Mouse (Mus musculus) embryo, embryonic 11.5 days (tissue): Measurements from ENCODE around the gene Gm42372.
"Not testable (repeated sequence)": the region's sequence is repeated elsewhere in the genome, so short reads cannot be mapped to it uniquely, and the experiment has no call there.

Experiments
- DNase-seq: peaks from one replicate; pipeline ENCODE4 v3.0.0-alpha.2; 2012; ENCODE audit warnings: low read depth, low spot score

Gm42372 gene

DNA sequence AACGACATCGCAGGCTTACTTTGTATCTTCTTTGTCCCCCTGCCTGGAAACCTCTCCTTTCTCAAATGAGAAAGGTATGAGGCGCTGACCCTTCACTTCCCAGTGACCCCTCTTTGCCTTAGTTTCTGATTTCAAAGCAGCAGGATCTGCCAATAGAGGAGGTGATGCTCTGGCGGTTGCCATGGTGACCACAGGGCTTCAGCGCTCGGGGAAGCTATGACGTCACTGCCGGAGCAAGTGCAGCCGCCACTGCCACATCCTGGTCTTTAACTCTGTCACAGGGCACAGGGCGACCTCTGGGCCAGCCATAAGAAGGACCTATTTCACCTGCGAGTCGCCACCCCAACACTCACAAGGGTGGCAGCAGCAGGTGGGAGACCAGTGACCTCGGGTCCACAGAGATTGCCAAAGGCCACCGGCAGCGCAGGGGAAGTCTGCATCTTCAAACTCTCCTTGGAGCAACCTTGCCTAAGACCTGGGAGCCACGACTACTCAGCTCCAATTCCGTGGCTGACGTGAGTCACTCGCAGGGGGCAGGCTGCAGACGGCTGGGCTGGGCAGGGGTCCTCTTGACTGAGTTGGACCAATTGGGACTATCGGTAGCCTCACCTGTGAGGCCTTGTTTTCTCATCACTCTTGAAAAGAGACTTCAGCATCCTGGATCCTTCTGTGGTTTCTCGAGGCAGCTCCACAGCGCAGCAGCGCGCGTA, at the start of gene Gm42372:
Gene Gm42372 (plus strand): TSS at position 228 of the 710 bp plus-strand sequence.
- DNase-seq: peak; percentile 75

DNA sequence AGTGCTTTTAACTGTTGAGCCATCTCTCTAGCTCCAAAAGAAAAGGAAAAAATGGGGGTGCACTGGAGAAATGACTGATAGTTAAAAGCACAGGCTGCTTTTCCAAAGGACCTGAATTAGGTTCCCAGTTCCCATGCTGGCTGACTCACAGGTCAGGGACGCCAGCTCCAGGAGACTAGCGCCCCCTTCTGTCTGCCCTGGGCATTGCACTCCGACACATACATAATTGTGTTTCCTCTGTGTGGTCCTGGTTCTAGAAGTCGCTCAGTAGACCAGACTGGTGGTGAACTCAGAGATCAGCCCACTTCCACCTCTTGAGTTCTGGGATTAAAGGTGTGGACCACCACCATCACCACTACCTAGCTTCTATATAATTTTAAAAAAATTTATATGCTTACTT, 45.6 kb upstream of the Gm42372 start:
- no peak for DNase-seq

DNA sequence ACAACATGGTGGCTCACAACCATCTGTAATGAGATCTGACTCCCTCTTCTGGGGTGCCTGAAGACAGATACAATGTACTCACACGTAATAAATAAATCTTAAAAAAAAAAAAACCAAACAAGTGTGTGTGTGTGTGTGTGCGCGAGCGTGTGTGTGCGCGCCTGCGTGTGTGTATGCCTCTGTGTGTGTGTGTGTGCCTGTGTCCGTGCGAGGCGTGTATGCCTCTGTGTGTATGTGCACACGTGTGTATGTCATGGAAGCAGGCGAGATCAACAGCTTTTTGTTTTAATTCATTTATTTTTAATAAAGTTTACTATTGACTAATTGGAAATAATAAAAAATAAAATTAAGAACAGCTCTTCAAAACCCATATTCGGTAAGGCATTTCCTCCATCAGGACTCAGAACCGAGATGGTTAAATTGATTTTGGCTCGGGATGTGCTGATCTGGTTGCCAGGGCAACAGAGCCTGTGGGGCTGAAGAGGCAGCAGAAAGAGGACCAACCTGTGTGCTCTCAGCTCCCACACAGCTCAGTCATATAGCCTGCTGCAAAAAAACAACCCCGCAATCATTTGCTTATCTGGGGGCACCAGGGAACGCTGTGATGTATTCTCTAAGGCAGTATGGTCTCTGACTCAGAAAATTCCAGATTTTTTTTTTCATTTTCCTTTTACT, 44.6 kb upstream of the Gm42372 start:
- no peak for DNase-seq

DNA sequence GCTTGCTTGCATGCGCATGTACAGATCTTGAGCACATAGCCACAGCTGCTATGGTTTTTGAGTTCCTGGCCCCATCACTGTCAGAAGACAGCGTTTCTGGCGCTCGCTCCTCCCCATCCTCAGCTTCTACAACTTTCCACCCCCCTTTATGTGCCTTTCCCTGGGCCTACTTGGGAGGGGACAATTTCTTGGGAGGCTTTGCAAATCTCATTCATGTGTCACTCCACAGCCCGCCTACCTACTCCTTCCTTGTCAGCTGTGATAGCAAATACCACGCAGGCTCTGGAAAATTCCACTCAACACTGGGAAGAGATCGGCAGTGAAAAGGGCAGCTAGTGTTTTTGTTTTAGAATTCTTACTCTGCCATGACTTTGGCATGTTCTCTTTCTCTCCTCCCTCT, 42.6 kb upstream of the Gm42372 start:
- no peak for DNase-seq

DNA sequence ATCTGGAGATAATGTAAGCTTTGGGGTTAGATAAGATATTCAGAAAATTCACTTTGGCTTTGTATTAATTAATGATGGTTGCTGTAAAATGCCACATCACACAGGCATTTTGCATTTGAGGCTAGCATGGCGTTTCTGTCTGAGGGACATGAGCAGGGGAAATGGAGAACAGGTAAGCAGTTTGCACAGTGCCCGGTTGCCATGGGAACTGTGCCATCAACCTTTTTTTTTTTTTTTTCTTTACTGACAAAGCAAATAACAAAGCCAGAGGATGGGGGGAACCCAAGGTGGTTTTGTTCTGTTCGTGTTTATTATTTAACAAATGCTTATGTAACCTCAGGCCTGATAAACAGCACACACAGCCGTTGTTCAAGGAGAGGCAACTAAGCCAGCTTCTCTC, 40.0 kb upstream of the Gm42372 start:
- no peak for DNase-seq

DNA sequence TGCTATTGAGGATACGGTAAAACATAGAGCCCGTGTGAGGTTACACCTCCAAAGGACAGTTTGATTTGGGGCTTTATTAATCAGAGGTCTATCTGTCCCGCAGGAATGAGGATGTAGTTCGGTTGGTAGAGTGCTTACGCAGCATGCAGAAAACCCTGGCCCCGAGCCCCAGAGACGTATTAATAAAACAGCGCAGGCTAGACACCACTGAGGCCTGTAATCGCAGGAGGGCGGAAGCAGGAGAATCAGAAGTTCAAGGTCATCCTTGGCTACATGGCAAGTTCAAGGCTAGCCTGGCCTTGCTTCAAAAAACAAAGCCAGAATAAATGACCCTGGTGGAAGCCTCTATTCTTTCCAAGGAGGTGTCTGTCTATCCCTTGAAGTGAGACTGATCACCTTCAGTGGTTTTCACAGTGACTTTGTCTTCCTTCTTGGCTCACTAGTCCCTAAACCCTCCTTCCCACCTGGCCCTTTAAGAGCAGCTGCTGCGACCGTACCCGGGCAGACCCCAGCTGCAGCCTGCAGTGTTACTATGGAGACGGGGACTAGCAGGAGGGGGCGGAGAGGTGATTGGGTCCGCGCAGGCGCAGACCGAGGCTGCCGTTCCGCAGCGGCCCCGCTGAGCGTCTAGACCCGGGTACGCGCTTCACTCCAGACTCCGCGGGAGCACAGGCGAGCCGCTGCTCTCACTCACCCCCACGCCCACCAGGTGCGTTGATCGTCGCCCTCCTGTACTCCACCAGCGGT, 38.7 kb upstream of the Gm42372 start, which contains the start of gene Pnmal2:
Gene Pnmal2 (plus strand): TSS at position 622 of the 747 bp plus-strand sequence.
- peak; percentile 80 for DNase-seq

DNA sequence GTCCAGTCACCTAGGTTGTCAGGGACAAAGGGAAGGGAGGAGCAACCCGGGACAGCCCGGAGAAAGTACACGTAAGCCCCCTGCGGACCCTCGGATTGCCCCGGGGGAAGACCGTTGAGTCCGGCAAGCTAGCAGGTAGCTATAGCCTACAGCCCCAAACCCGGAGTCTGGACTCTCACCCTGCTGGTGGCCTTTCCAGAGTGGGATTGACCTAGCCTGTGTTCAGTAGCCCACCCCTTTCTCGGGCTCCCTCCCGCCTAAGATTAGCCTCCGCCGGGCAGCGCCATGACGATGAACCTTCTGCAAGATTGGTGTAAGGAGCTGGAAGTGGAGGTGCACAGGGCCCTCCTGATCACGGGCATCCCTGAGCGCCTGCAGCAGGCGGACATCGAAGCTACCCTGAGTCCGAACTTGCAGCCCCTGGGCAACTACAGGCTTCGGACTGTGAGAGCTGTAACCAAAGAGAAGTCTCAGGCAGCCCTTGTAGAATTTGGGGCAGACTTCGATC, 38.0 kb upstream of the Gm42372 start:
- DNase-seq: no peak

DNA sequence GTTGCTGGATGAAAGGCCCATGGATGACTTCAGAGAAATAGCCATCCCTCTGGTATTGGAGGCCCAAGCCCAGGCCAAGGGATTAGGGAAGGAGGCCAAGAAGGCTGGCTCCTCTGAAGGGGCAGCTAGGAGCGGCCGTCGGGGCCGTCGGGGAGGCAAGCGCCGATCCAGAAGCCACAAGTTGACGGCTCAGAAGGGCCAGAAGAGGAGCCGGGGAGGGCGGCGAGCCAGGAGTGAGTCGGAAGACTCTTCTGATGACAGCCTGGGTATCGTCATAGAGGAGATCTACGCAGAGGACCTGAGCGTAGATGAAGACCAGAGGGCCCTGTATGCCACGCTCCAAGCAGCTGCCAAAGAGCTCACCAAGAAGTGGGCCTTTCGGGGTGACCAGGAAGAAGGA, 37.5 kb upstream of the Gm42372 start:
- no peak for DNase-seq

DNA sequence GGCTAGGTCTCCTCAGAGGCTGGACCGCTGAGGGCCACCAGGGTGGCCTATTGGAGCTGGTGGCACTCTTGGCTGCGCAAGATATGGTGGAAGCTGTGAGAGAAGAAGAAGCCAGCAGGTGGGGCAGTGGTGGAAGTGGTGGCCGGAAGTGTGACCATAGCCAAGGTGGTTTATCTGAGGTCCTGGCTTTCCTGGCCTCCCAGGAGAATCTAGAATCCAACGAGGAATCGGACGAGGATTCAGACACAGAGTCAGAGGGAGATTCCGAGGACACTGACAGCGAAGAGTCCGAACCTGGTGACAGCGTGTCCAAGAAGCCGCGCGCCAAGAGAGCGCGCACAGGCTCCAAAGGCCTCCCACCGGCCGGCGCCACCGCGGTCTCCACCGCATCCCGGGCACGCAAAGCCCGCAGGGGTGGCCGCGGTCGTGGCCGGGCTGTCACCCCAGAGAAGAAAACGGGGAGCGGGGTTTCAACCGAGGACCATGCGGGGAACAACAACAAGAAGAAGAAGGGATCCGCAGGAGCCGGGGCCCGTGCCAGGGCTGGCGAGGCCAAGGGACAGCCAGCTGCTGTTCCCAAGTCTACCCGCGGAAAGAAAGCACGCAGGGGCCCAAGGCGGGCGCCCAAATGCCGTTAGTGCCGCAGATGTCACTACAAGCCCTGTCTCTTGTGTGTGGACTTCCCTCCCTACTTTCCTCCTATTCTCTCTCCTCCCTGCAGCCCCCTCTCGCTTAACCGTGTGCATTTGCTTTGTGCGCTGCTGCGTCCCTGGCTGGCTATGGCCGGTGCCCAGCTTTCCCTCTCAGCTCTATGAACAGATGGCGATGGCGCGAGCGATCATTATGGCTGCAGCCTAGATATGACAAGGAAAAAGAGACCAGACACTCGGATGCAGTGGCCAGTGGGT, 36.2 kb upstream of the Gm42372 start:
- DNase-seq: no peak

DNA sequence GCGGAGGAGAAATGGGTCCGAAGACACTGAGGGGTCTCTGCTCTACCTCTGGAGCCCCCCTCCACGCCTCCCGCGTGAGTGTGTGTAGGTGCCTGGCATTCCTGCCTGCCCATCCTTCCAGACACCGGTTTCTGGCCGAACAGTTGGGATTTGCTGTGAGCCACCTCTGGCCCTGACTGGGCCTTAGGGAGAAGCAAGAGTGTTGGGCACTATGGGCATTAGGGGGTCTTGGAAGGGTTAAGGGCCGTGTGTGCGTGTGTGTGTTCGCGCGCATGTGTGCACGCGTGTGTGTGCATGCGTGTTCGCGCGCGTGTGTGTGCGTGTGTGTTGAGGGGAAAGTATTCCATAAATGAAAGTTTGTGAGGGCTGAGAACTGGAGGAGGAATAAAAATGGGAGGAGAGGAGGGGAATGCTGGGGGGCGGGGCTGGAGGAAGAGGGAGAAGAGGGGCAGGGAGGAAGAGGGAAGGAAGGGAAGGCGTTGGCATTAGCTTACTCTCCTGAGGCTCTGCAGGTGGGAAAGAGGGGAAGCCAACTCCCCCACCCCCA, 35.5 kb upstream of the Gm42372 start:
- DNase-seq: no peak

DNA sequence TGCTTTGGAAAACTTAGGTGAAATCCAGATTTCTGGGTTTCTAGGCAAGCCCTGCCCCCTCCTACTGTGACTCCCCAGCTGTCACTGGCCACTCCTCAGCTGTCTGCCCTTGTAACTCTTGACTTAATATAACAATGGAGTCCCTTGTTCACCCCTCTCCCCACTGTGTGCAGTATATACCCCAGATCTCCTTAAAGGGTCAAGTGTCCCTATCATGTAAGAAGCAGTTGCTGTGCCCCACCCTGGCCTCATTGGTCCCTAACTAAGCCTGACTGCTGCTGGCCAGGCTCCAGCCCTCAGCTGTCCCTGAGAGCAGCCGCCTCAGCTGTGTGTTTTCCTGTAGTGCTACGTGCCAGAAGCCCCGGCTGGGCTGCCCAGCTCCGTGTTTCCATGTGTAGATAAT, 34.9 kb upstream of the Gm42372 start:
- DNase-seq: no peak

DNA sequence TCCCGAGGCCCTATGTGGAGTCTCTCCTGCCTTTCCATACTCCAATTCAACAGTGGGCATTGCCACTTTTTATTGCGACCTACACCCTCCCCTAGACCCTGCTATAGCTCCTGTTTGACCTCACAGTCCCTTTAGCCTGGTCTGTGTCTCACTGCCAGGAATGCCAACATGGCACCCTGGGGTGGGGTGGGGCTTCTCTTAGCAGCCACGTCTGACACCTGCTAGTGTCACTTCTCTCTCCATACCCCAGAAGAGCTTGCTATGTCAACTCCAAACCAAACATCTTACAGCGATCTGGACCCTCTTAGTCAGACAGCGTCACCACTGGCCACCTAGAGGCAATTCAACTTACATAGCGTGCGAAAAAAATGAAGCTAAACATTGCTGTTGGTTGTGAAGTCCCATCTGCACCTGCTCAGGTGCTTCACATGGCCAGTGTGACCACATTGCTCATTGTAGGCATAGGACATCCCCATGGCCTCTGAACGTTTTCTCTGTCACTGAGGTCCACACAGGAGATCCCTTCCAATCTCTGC, 33.9 kb upstream of the Gm42372 start:
- no peak for DNase-seq

DNA sequence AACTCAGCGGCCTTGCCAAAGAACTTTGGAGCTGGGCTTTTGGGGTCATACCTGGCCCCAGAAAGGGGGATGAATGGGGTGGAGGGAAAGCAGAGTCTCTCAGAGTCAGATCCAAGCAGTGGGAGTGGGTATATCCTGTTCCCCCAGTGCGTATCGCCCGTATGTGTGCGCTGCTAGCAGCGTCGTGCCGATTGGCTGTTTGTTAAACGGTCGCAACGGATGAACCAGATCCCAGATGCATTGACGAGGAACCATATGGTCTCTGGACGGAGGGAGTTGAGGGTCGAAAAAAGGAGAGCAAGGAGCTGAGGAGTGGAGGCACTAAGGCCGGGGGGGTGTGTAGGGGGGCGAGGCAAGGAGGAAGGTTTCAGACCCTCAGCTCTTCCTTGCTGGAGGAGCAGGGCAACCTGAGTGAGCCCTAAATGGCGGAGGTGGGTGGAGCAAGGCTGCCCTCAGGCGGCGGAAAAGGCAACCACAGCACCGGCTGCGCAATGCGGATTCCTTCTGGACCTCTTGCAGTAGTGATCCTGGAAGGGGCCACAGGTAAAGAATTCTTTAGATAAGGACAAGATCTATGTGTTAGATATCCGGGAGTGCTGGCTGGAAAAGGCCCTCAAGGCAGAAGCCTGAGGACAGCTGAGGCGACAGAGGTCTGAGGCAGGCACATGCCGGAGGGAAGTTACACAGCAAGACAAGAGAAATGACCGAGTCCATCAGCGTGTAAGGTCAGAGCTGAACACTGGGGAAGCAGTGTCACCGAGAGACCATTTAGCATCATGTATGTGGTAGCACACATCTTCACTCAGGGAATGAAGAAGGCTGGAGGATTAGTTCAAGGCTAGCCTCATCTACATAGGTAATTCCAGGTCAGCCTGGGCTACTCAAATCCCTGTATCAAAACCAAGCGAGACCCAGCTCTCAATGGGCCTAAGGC, 32.7 kb upstream of the Gm42372 start:
- DNase-seq: peak; percentile 72

DNA sequence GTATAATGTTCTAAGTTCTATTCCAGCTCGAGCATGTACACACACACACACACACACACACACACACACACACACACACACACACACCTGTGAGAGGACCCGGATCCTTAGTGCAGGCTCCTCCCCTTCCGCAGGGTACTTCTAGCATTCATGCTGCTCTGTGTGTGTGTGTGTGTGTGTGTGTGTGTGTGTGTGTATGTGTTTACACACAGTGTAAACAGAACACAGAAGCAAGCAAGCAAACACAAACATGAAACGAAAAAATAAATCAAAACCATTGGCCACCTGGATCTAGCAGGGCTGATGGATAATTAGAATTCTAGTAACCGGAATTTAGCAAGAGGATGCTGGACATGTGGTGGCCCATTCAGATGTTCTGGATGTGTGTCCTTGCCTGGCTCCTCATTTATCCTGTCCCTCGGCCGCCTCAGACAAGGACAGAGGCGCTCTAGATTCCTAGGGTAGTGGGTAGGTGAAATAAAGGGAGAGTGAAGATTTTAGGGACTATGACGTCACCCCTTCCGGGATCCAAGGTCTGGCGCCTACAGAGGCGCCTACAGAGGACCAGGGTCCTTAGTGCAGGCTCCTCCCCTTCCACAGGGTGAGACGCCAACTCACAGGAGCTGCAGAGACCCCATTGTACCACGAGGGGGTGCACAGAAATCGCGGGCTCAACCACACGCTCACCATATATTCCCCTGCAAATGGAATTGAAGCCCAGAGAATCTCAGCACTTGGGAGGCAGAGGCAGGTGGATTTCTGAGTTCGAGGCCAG, 31.8 kb upstream of the Gm42372 start:
- DNase-seq: peak; percentile 77

DNA sequence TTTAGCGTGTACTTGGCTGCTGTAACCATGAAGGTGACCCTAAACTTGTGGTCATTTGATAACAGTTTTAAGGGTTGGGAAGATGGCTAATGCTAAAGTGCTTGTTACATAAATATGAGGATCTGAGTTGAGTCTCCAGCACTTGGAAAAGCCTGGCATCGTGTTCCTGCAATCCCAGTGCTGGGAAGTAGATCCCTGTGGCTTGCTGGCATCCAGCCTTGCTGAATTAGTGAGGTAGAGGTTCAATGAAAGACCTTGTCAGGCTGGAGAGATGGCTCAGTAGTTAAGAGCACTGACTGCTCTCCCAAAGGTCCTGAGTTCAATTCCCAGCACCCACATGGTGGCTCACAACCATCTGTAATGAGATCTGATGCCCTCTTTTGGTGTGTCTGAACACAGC, 29.1 kb upstream of the Gm42372 start:
- not testable (repeated sequence) for DNase-seq

DNA sequence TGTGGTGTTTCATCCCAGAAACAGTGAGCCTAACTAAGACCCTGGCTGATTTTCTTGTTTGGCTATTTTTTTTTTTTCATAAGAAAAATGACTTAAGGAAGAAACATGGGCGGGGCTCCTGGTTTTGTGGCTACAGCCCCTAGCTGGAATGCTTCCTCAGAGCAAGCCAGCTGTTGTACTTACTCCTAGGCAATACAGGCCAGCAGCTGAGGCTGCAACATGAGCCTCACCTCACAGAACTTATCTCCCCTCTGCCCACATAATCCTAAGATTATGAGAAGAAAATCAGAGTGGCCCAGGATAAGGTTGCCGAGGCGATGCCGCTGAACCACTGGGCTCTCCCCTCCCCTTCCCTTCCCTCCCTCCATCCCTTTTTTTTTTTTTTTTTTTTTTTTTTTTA, 27.2 kb upstream of the Gm42372 start:
- DNase-seq: no peak

DNA sequence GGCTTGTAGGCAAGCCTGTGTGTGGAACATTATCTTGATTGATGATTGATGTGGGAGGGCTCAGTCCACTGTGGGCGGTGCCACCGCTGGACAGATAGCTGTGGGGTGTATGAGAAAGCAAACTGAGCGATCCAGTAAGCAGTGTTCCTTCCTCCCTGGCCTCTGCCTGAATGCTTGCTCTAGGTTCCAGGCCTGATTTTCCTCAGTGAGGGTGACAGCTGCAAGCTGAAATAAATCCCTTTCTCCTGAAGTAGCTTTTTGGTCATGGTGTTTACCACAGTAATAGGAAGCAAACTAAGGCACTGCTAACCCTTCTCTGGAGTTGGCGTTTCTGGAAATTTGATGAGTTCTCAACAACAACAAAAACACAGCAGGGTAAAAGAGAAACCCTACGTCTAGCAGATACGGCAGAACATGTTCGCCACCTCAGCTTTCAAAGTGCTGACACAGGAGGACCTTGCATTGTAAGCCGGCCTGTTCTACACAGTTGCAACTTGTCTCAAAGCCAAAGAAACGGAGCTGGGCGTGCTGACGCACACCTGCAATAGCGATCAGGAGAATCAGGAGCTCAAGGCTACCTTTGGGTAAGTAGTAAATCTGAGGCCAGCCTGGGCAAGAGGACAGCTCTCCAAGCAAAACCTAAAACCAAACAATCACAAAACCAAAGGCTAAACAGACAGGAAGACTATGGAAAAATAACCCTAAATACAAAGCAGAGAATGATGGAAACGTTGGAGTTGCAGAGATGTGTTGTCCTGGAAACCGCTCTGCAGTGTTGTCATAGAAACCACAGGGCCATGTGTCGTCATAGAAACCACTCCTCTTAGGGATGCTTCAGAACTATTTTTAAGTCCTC, 26.2 kb upstream of the Gm42372 start:
- no peak for DNase-seq
